Mouse (Mus musculus): ENCODE data around the gene Dtx3. TPM values are rescaled to one million over a fixed set of nuclear protein-coding genes. Genes with fewer than 3 reads are reported as not detected.
"Not testable (repeated sequence)": the region's sequence is repeated elsewhere in the genome, so short reads cannot be mapped to it uniquely, and the experiment has no call there.

Gene Dtx3
- polyA plus RNA-seq, 1 experiment from 2014 or later, result 158 TPM

- ATAC-seq (ENCODE audit: low FRiP score) (no peak), DNase-seq (ENCODE audit: low spot score) (no peak)
- H3K27ac ChIP-seq (ENCODE audit: low read depth, low read length), result no peak overlapping the region
- WGBS, result 95% methylated on average over 7 of the region's 7 CpGs
- no peaks in the 10 kb centered on the region for H3K36me3 ChIP-seq (ENCODE audit: control insufficient read depth, insufficient read depth, low read length)
- no peak overlapping the region for H3K4me3 ChIP-seq (ENCODE audit: low read depth, low read length)
- H3K4me1 ChIP-seq (replicated peaks; ENCODE audit: control insufficient read depth, insufficient read depth, low read length), result no peaks in the 10 kb centered on the region
- no peaks in the 10 kb centered on the region for H3K27me3 ChIP-seq (ENCODE audit: control insufficient read depth, insufficient read depth, low read length)
- no peaks in the 10 kb centered on the region for H3K9me3 ChIP-seq (ENCODE audit: control insufficient read depth, low read length)
- H3K9ac ChIP-seq (ENCODE audit: low read depth, low read length), result no peak overlapping the region
- no peak overlapping the region for H3K4me2 ChIP-seq (replicated peaks; ENCODE audit: low read depth, low read length)
Measured at GRCm38 (mm10) chr10:127153323-127153722, 42.2 kb downstream of the Dtx3 start.

GRCm38 (mm10) chr10:127152556-127152955, 43.0 kb downstream of the Dtx3 start:
- not testable (repeated sequence) for H3K27me3 ChIP-seq (ENCODE audit: control insufficient read depth, insufficient read depth, low read length); H3K4me1 ChIP-seq (replicated peaks; ENCODE audit: control insufficient read depth, insufficient read depth, low read length); H3K27ac ChIP-seq (ENCODE audit: low read depth, low read length); H3K4me2 ChIP-seq (replicated peaks; ENCODE audit: low read depth, low read length); H3K9ac ChIP-seq (ENCODE audit: low read depth, low read length); H3K36me3 ChIP-seq (ENCODE audit: control insufficient read depth, insufficient read depth, low read length); DNase-seq (ENCODE audit: low spot score); H3K4me3 ChIP-seq (ENCODE audit: low read depth, low read length); ATAC-seq (ENCODE audit: low FRiP score); H3K9me3 ChIP-seq (ENCODE audit: control insufficient read depth, low read length)
- WGBS, result 89% methylated on average over 10 of the region's 10 CpGs

GRCm38 (mm10) chr10:127151233-127151632, 44.3 kb downstream of the Dtx3 start:
- not testable (repeated sequence) for H3K36me3 ChIP-seq (ENCODE audit: control insufficient read depth, insufficient read depth, low read length); H3K9ac ChIP-seq (ENCODE audit: low read depth, low read length); H3K9me3 ChIP-seq (ENCODE audit: control insufficient read depth, low read length); H3K27me3 ChIP-seq (ENCODE audit: control insufficient read depth, insufficient read depth, low read length); H3K4me2 ChIP-seq (replicated peaks; ENCODE audit: low read depth, low read length); DNase-seq (ENCODE audit: low spot score); H3K4me3 ChIP-seq (ENCODE audit: low read depth, low read length); H3K4me1 ChIP-seq (replicated peaks; ENCODE audit: control insufficient read depth, insufficient read depth, low read length); ATAC-seq (ENCODE audit: low FRiP score); H3K27ac ChIP-seq (ENCODE audit: low read depth, low read length)
- 89% methylated on average over 3 of the region's 3 CpGs for WGBS

GRCm38 (mm10) chr10:127150471-127150872, 45.1 kb downstream of the Dtx3 start:
- Histone ChIP-seq H3K4me2 (replicated peaks; ENCODE audit: low read depth, low read length) (no peak overlapping the region), H3K4me1 (replicated peaks; ENCODE audit: control insufficient read depth, insufficient read depth, low read length) (no peaks in the 10 kb centered on the region), H3K9ac (ENCODE audit: low read depth, low read length) (no peak overlapping the region), H3K4me3 (ENCODE audit: low read depth, low read length) (no peak overlapping the region), H3K27ac (ENCODE audit: low read depth, low read length) (no peak overlapping the region), H3K36me3 (ENCODE audit: control insufficient read depth, insufficient read depth, low read length) (no peaks in the 10 kb centered on the region), H3K27me3 (ENCODE audit: control insufficient read depth, insufficient read depth, low read length) (no peaks in the 10 kb centered on the region), H3K9me3 (ENCODE audit: control insufficient read depth, low read length) (no peaks in the 10 kb centered on the region)
- 77% methylated on average over 4 of the region's 4 CpGs for WGBS
- DNase-seq (ENCODE audit: low spot score) (no peak), ATAC-seq (ENCODE audit: low FRiP score) (no peak)

- DNase-seq (ENCODE audit: low spot score) (no peak), ATAC-seq (ENCODE audit: low FRiP score) (no peak)
- Histone ChIP-seq H3K27me3 (ENCODE audit: control insufficient read depth, insufficient read depth, low read length) (no peaks in the 10 kb centered on the region), H3K4me1 (replicated peaks; ENCODE audit: control insufficient read depth, insufficient read depth, low read length) (no peaks in the 10 kb centered on the region), H3K27ac (ENCODE audit: low read depth, low read length) (no peak overlapping the region), H3K36me3 (ENCODE audit: control insufficient read depth, insufficient read depth, low read length) (no peaks in the 10 kb centered on the region), H3K4me2 (replicated peaks; ENCODE audit: low read depth, low read length) (no peak overlapping the region), H3K4me3 (ENCODE audit: low read depth, low read length) (no peak overlapping the region), H3K9me3 (ENCODE audit: control insufficient read depth, low read length) (no peaks in the 10 kb centered on the region), H3K9ac (ENCODE audit: low read depth, low read length) (no peak overlapping the region)
- WGBS, result 81% methylated on average over 6 of the region's 6 CpGs
Measured at GRCm38 (mm10) chr10:127147135-127147534, 48.4 kb downstream of the Dtx3 start.

GRCm38 (mm10) chr10:127145303-127145702, 50.2 kb downstream of the Dtx3 start:
- no peaks in the 10 kb centered on the region for H3K4me1 ChIP-seq (replicated peaks; ENCODE audit: control insufficient read depth, insufficient read depth, low read length)
- WGBS, result 82% methylated on average over 5 of the region's 5 CpGs
- no peaks in the 10 kb centered on the region for H3K27me3 ChIP-seq (ENCODE audit: control insufficient read depth, insufficient read depth, low read length)
- no peak overlapping the region for H3K4me2 ChIP-seq (replicated peaks; ENCODE audit: low read depth, low read length)
- no peak overlapping the region for H3K27ac ChIP-seq (ENCODE audit: low read depth, low read length)
- no peaks in the 10 kb centered on the region for H3K36me3 ChIP-seq (ENCODE audit: control insufficient read depth, insufficient read depth, low read length)
- no peak for ATAC-seq (ENCODE audit: low FRiP score)
- no peak overlapping the region for H3K9ac ChIP-seq (ENCODE audit: low read depth, low read length)
- no peak overlapping the region for H3K4me3 ChIP-seq (ENCODE audit: low read depth, low read length)
- no peak for DNase-seq (ENCODE audit: low spot score)
- no peaks in the 10 kb centered on the region for H3K9me3 ChIP-seq (ENCODE audit: control insufficient read depth, low read length)

- H3K9ac ChIP-seq (ENCODE audit: low read depth, low read length), result no peak overlapping the region
- no peaks in the 10 kb centered on the region for H3K9me3 ChIP-seq (ENCODE audit: control insufficient read depth, low read length)
- no peak overlapping the region for H3K4me2 ChIP-seq (replicated peaks; ENCODE audit: low read depth, low read length)
- no peak overlapping the region for H3K27ac ChIP-seq (ENCODE audit: low read depth, low read length)
- H3K4me1 ChIP-seq (replicated peaks; ENCODE audit: control insufficient read depth, insufficient read depth, low read length), result no peaks in the 10 kb centered on the region
- no peaks in the 10 kb centered on the region for H3K36me3 ChIP-seq (ENCODE audit: control insufficient read depth, insufficient read depth, low read length)
- 92% methylated on average over 7 of the region's 7 CpGs for WGBS
- no peak overlapping the region for H3K4me3 ChIP-seq (ENCODE audit: low read depth, low read length)
- DNase-seq (ENCODE audit: low spot score) (no peak), ATAC-seq (ENCODE audit: low FRiP score) (no peak)
- H3K27me3 ChIP-seq (ENCODE audit: control insufficient read depth, insufficient read depth, low read length), result no peaks in the 10 kb centered on the region
Measured at GRCm38 (mm10) chr10:127144536-127144935, 51.0 kb downstream of the Dtx3 start.

GRCm38 (mm10) chr10:127143228-127143627, 52.3 kb downstream of the Dtx3 start:
- Histone ChIP-seq H3K27me3 (ENCODE audit: control insufficient read depth, insufficient read depth, low read length) (no peaks in the 10 kb centered on the region), H3K36me3 (ENCODE audit: control insufficient read depth, insufficient read depth, low read length) (no peaks in the 10 kb centered on the region), H3K9ac (ENCODE audit: low read depth, low read length) (no peak overlapping the region), H3K9me3 (ENCODE audit: control insufficient read depth, low read length) (no peaks in the 10 kb centered on the region), H3K27ac (ENCODE audit: low read depth, low read length) (no peak overlapping the region), H3K4me3 (ENCODE audit: low read depth, low read length) (no peak overlapping the region), H3K4me2 (replicated peaks; ENCODE audit: low read depth, low read length) (no peak overlapping the region), H3K4me1 (replicated peaks; ENCODE audit: control insufficient read depth, insufficient read depth, low read length) (no peaks in the 10 kb centered on the region)
- ATAC-seq (ENCODE audit: low FRiP score) (no peak), DNase-seq (ENCODE audit: low spot score) (no peak)
- WGBS, result 80% methylated on average over 8 of the region's 8 CpGs

- no peaks in the 10 kb centered on the region for H3K36me3 ChIP-seq (ENCODE audit: control insufficient read depth, insufficient read depth, low read length)
- WGBS, result 80% methylated on average over 8 of the region's 8 CpGs
- H3K4me3 ChIP-seq (ENCODE audit: low read depth, low read length), result no peak overlapping the region
- no peaks in the 10 kb centered on the region for H3K9me3 ChIP-seq (ENCODE audit: control insufficient read depth, low read length)
- no peak overlapping the region for H3K4me2 ChIP-seq (replicated peaks; ENCODE audit: low read depth, low read length)
- no peak overlapping the region for H3K27ac ChIP-seq (ENCODE audit: low read depth, low read length)
- H3K27me3 ChIP-seq (ENCODE audit: control insufficient read depth, insufficient read depth, low read length), result no peaks in the 10 kb centered on the region
- no peak for ATAC-seq (ENCODE audit: low FRiP score)
- no peak for DNase-seq (ENCODE audit: low spot score)
- no peak overlapping the region for H3K9ac ChIP-seq (ENCODE audit: low read depth, low read length)
- no peaks in the 10 kb centered on the region for H3K4me1 ChIP-seq (replicated peaks; ENCODE audit: control insufficient read depth, insufficient read depth, low read length)
Measured at GRCm38 (mm10) chr10:127141500-127141899, 54.0 kb downstream of the Dtx3 start.
